Mouse (Mus musculus): Measurements from ENCODE around the gene Mtmr11. TPM values are rescaled to one million over a fixed set of nuclear protein-coding genes. Genes with fewer than 3 reads are reported as not detected.
A peak's percentile ranks its signal among the peaks of the same experiment; 100 is the strongest.
"Not testable (repeated sequence)": the region's sequence is repeated elsewhere in the genome, so short reads cannot be mapped to it uniquely, and the experiment has no call there.

The Mtmr11 gene
- polyA plus RNA-seq, 1 experiment from 2014 or later = 27.1 TPM

- ATAC-seq (replicated peaks; ENCODE audit: low FRiP score, low read depth) (no peak), DNase-seq (ENCODE audit: low spot score) (peak; percentile 24)
Measured at GRCm38 (mm10) chr3:96170976-96171545, 9.3 kb downstream of the Mtmr11 start.

DNA sequence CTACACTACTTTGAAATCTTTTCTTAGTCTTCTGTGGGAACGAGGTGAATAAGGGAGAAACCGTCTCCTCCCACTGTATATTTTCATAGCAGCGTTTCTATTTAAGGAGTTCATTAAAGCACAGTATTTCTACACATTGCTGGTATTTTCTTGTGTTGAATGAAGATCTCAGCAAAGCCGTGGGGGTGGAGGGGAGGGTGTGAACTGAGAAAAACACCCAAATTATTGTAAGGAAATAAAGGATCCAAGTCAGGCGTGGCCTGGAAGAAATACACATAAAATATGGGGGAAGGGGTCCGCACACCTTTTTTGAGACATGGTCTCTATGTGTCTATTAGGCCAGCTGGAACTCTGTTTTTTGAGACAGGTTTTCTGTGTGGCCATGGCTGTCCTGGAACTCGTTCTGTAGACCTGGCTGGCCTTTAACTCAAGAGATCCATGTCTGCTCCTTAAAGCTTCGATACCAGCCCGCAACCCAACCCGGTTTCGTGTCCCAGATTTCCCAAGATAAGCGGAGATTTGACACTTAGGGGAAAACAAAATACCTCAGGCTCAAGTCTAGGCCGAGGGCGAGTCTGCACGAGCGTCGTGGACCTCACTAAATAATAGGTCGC is 9.9 kb downstream of the Mtmr11 start:
- ATAC-seq (replicated peaks; ENCODE audit: low FRiP score, low read depth) (no peak), DNase-seq (ENCODE audit: low spot score) (no peak)
- peak overlapping the region; percentile 98 for H3K4me3 ChIP-seq (replicated peaks; ENCODE audit: low read depth, low read length)
- TF ChIP-seq CTCF (IDR thresholded peaks at IDR 0.05; ENCODE audit: low read depth) = no peak
- peak overlapping the region; percentile 99 for H3K27ac ChIP-seq
- peaks cover 20% of the 10 kb centered on the region for H3K4me1 ChIP-seq (replicated peaks; ENCODE audit: insufficient read depth, low read length)
- no peaks in the 10 kb centered on the region for H3K27me3 ChIP-seq (ENCODE audit: insufficient read depth, low read length)
- H3K36me3 ChIP-seq (ENCODE audit: insufficient read depth, low read length) = peaks cover 21% of the 10 kb centered on the region; the same call in 1 of the 2 replicates
- H3K4me2 ChIP-seq (ENCODE audit: low read length) = peak overlapping the region; percentile 93
- WGBS = 11% methylated on average over 18 of the region's 18 CpGs
- peak overlapping the region; percentile 81 for H3K9ac ChIP-seq (ENCODE audit: low read depth, low read length)
- no peaks in the 10 kb centered on the region for H3K9me3 ChIP-seq (replicated peaks; ENCODE audit: low read length)

More at GRCm38 (mm10) chr3:96170976-96171545, 9.3 kb downstream of the Mtmr11 start:
- peaks cover 20% of the 10 kb centered on the region for H3K4me1 ChIP-seq (replicated peaks; ENCODE audit: insufficient read depth, low read length)
- peak overlapping the region; percentile 98 for H3K4me3 ChIP-seq (replicated peaks; ENCODE audit: low read depth, low read length)
- H3K36me3 ChIP-seq (ENCODE audit: insufficient read depth, low read length) = peaks cover 15% of the 10 kb centered on the region; the same call in 1 of the 2 replicates
- peak overlapping the region; percentile 99 for H3K27ac ChIP-seq
- 50% methylated on average over 10 of the region's 10 CpGs for WGBS
- H3K27me3 ChIP-seq (ENCODE audit: insufficient read depth, low read length) = no peaks in the 10 kb centered on the region
- TF ChIP-seq CTCF (IDR thresholded peaks at IDR 0.05; ENCODE audit: low read depth) = no peak
- peak overlapping the region; percentile 81 for H3K9ac ChIP-seq (ENCODE audit: low read depth, low read length)
- no peaks in the 10 kb centered on the region for H3K9me3 ChIP-seq (replicated peaks; ENCODE audit: low read length)
- peak overlapping the region; percentile 93 for H3K4me2 ChIP-seq (ENCODE audit: low read length)

GRCm38 (mm10) chr3:96172197-96173178 is 10.7 kb downstream of the Mtmr11 start, which contains the start of gene Sf3b4:
TSS of gene Sf3b4 (plus strand) at chr3:96172332.
- peak within 1 kb of the TSS; percentile 98 for H3K4me3 ChIP-seq (replicated peaks; ENCODE audit: low read depth, low read length)
- no peaks in the 10 kb centered on the region for H3K9me3 ChIP-seq (replicated peaks; ENCODE audit: low read length)
- H3K27ac ChIP-seq = peak within 1 kb of the TSS; percentile 99
- no peaks in the 10 kb centered on the region for H3K27me3 ChIP-seq (ENCODE audit: insufficient read depth, low read length)
- H3K4me2 ChIP-seq (ENCODE audit: low read length) = peak within 1 kb of the TSS; percentile 93
- 1% methylated on average over 58 of the region's 58 CpGs for WGBS
- peak; percentile 92 for ATAC-seq (replicated peaks; ENCODE audit: low FRiP score, low read depth)
- DNase-seq (ENCODE audit: low spot score) = peak; percentile 97
- peak within 1 kb of the TSS; percentile 81 for H3K9ac ChIP-seq (ENCODE audit: low read depth, low read length)
- H3K36me3 ChIP-seq (ENCODE audit: insufficient read depth, low read length) = peaks cover 26% of the 10 kb centered on the region
- no peak for TF ChIP-seq CTCF (IDR thresholded peaks at IDR 0.05; ENCODE audit: low read depth)
- peaks cover 20% of the 10 kb centered on the region for H3K4me1 ChIP-seq (replicated peaks; ENCODE audit: insufficient read depth, low read length)

- WGBS = 30% methylated on average over 7 of the region's 7 CpGs
- ATAC-seq (replicated peaks; ENCODE audit: low FRiP score, low read depth) = no peak
- peak overlapping the region; percentile 81 for H3K9ac ChIP-seq (ENCODE audit: low read depth, low read length)
- H3K9me3 ChIP-seq (replicated peaks; ENCODE audit: low read length) = no peaks in the 10 kb centered on the region
- peaks cover 33% of the 10 kb centered on the region for H3K36me3 ChIP-seq (ENCODE audit: insufficient read depth, low read length)
- peak overlapping the region; percentile 98 for H3K4me3 ChIP-seq (replicated peaks; ENCODE audit: low read depth, low read length)
- DNase-seq (ENCODE audit: low spot score) = no peak
- TF ChIP-seq CTCF (IDR thresholded peaks at IDR 0.05; ENCODE audit: low read depth) = no peak
- H3K4me1 ChIP-seq (replicated peaks; ENCODE audit: insufficient read depth, low read length) = peaks cover 20% of the 10 kb centered on the region
- peak overlapping the region; percentile 93 for H3K4me2 ChIP-seq (ENCODE audit: low read length)
- peak overlapping the region; percentile 99; the same call in 1 of the 2 replicates for H3K27ac ChIP-seq
- no peaks in the 10 kb centered on the region for H3K27me3 ChIP-seq (ENCODE audit: insufficient read depth, low read length)
Measured at GRCm38 (mm10) chr3:96173185-96173584, 11.4 kb downstream of the Mtmr11 start.

GRCm38 (mm10) chr3:96174042-96174441 is 12.2 kb downstream of the Mtmr11 start:
- not testable (repeated sequence) for H3K4me2 ChIP-seq (ENCODE audit: low read length); DNase-seq (ENCODE audit: low spot score); H3K4me3 ChIP-seq (replicated peaks; ENCODE audit: low read depth, low read length); ATAC-seq (replicated peaks; ENCODE audit: low FRiP score, low read depth); H3K9me3 ChIP-seq (replicated peaks; ENCODE audit: low read length); H3K27ac ChIP-seq; H3K27me3 ChIP-seq (ENCODE audit: insufficient read depth, low read length); H3K9ac ChIP-seq (ENCODE audit: low read depth, low read length)
- 83% methylated on average over 4 of the region's 4 CpGs for WGBS
- peaks cover 20% of the 10 kb centered on the region for H3K4me1 ChIP-seq (replicated peaks; ENCODE audit: insufficient read depth, low read length)
- H3K36me3 ChIP-seq (ENCODE audit: insufficient read depth, low read length) = peaks cover 34% of the 10 kb centered on the region

DNA sequence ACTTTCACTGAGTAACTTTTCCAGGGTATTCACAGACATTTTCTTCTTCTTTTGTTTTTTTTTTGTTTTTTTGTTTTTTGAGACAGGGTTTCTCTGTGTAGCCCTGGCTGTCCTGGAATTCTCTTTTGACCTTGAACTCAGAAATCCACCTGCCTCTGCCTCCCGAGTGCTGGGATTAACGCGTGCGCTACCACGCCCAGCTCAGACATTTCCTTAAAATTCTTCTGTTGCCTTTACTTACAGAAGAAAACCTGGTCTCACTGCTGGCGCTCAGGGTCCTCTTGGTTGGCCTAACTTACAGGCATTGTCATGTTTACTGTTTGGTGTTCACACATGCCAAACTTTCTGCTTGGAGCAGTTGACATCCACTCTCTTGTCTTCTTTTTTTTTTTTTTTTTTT is 13.4 kb downstream of the Mtmr11 start:
- H3K4me3 ChIP-seq (replicated peaks; ENCODE audit: low read depth, low read length) = no peak overlapping the region
- no peak for ATAC-seq (replicated peaks; ENCODE audit: low FRiP score, low read depth)

More for the DNA sequence above, 13.4 kb downstream of the Mtmr11 start:
- H3K27me3 ChIP-seq (ENCODE audit: insufficient read depth, low read length) = no peaks in the 10 kb centered on the region
- no peak for TF ChIP-seq CTCF (IDR thresholded peaks at IDR 0.05; ENCODE audit: low read depth)
- no peak overlapping the region for H3K27ac ChIP-seq
- no peaks in the 10 kb centered on the region for H3K9me3 ChIP-seq (replicated peaks; ENCODE audit: low read length)
- peaks cover 20% of the 10 kb centered on the region for H3K4me1 ChIP-seq (replicated peaks; ENCODE audit: insufficient read depth, low read length)
- H3K4me2 ChIP-seq (ENCODE audit: low read length) = no peak overlapping the region
- 91% methylated on average over 6 of the region's 6 CpGs for WGBS
- DNase-seq (ENCODE audit: low spot score) = no peak
- peaks cover 34% of the 10 kb centered on the region for H3K36me3 ChIP-seq (ENCODE audit: insufficient read depth, low read length)
- no peak overlapping the region for H3K9ac ChIP-seq (ENCODE audit: low read depth, low read length)
